Mouse (Mus musculus) bone marrow macrophage, adult 2 months (primary cell): ENCODE measurements at regions not wholly inside any gene's neighbourhood (a gene's known extent, or its start where the extent isn't known, plus 50 kb on each side); places are given as distances from the start of the nearest gene placed in this dataset.

ENCODE experiments used
- H3K27ac ChIP-seq: 2 replicates; pipeline ENCODE4 v1.5.1; 2012; ENCODE audit warnings: low read depth, low read length; ENCODE audit not compliant: insufficient read depth
- H3K4me1 ChIP-seq: 2 replicates; pipeline ENCODE4 v1.6.1; 2012; ENCODE audit warnings: low read length; ENCODE audit not compliant: control insufficient read depth, insufficient read depth
- H3K4me3 ChIP-seq: 2 replicates; pipeline ENCODE4 v1.5.1; 2012; ENCODE audit warnings: mild to moderate bottlenecking, low read length, moderate library complexity; ENCODE audit not compliant: insufficient read depth
- CTCF ChIP-seq: IDR thresholded peaks from 2 replicates; pipeline ENCODE4 v1.5.1; 2012; ENCODE audit warnings: low read depth, mild to moderate bottlenecking, low read length, moderate library complexity
- POLR2A ChIP-seq: IDR thresholded peaks from 2 replicates; pipeline ENCODE4 v1.6.1; 2012; ENCODE audit warnings: mild to moderate bottlenecking, low read depth, low read length, borderline replicate concordance

GRCm38 (mm10) chr15:86721131-86721530, 506.9 kb downstream of the Tbc1d22a start:
- no peak overlapping the region for H3K27ac ChIP-seq
- H3K4me1 ChIP-seq: no peaks in the 10 kb centered on the region
- TF ChIP-seq CTCF: no peak
- no peak for TF ChIP-seq POLR2A
- H3K4me3 ChIP-seq: no peak overlapping the region

- TF ChIP-seq POLR2A (no peak), CTCF (no peak)
Observed at GRCm38 (mm10) chr15:86737945-86738344, 523.7 kb downstream of the Tbc1d22a start.

GRCm38 (mm10) chr15:86738356-86738755, 524.1 kb downstream of the Tbc1d22a start:
- no peak overlapping the region for H3K4me3 ChIP-seq
- TF ChIP-seq CTCF (no peak), POLR2A (no peak)
- H3K27ac ChIP-seq: no peak overlapping the region
- no peaks in the 10 kb centered on the region for H3K4me1 ChIP-seq

More at GRCm38 (mm10) chr15:86737945-86738344, 523.7 kb downstream of the Tbc1d22a start:
- H3K4me3 ChIP-seq: no peak overlapping the region
- no peak overlapping the region for H3K27ac ChIP-seq
- H3K4me1 ChIP-seq: no peaks in the 10 kb centered on the region

GRCm38 (mm10) chr15:86738776-86739175, 524.5 kb downstream of the Tbc1d22a start:
- Histone ChIP-seq H3K4me3 (no peak overlapping the region), H3K4me1 (no peaks in the 10 kb centered on the region), H3K27ac (no peak overlapping the region)
- TF ChIP-seq CTCF (no peak), POLR2A (no peak)

GRCm38 (mm10) chr15:86751436-86752136, 537.3 kb downstream of the Tbc1d22a start:
- TF ChIP-seq POLR2A (no peak), CTCF (no peak)
- Histone ChIP-seq H3K4me1 (no peaks in the 10 kb centered on the region), H3K27ac (no peak overlapping the region), H3K4me3 (no peak overlapping the region)

- H3K4me1 ChIP-seq: no peaks in the 10 kb centered on the region
- no peak overlapping the region for H3K27ac ChIP-seq
- no peak for TF ChIP-seq POLR2A
- TF ChIP-seq CTCF: no peak
- no peak overlapping the region for H3K4me3 ChIP-seq
Observed at GRCm38 (mm10) chr15:86763581-86764375, 549.5 kb downstream of the Tbc1d22a start.

- TF ChIP-seq CTCF: no peak
- H3K4me3 ChIP-seq: no peak overlapping the region
- no peak overlapping the region for H3K27ac ChIP-seq
- no peaks in the 10 kb centered on the region for H3K4me1 ChIP-seq
Observed at GRCm38 (mm10) chr15:86767623-86768022, 553.4 kb downstream of the Tbc1d22a start.

- Histone ChIP-seq H3K27ac (no peak overlapping the region), H3K4me1 (no peaks in the 10 kb centered on the region), H3K4me3 (no peak overlapping the region)
- no peak for TF ChIP-seq CTCF
- no peak for TF ChIP-seq POLR2A
Observed at GRCm38 (mm10) chr15:86773041-86773440, 558.8 kb downstream of the Tbc1d22a start.

- no peak overlapping the region for H3K27ac ChIP-seq
- TF ChIP-seq POLR2A (no peak), CTCF (no peak)
- no peaks in the 10 kb centered on the region for H3K4me1 ChIP-seq
- no peak overlapping the region for H3K4me3 ChIP-seq
Observed at GRCm38 (mm10) chr15:86777998-86778397, 563.7 kb downstream of the Tbc1d22a start.

GRCm38 (mm10) chr15:86781160-86781559, 566.9 kb downstream of the Tbc1d22a start:
- Histone ChIP-seq H3K27ac (no peak overlapping the region), H3K4me1 (no peaks in the 10 kb centered on the region), H3K4me3 (no peak overlapping the region)
- TF ChIP-seq POLR2A (no peak), CTCF (no peak)
